In the genomic region with DNA sequence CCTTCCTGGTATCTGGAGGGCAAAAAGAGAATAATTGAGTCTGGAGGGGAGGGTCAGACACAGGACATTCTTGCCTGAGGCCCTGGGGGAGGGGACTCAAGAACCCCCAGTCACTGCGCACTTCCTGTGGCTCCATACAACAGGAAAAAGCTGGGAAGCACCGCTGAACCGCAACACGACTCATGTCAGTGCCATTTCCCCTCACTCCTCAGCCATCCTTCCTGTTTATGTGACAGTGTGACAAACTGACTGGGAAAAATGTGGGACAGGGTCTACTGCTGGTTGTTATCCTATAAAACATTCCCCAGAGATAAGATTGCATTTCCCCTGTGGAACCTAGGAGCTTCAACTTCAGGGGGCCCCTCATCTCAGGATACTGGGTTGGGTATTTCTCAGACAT, we compare ENCODE assay signal across 9 mouse cellular contexts. TPM values are rescaled to one million over a fixed set of nuclear protein-coding genes. Genes with fewer than 3 reads are reported as not detected.
A peak's percentile ranks its signal among the peaks of the same experiment; 100 is the strongest.
DNase-seq lines count a peak whose midpoint lies in the region; ATAC-seq lines count a peak whose summit lies in the region.
"Had no signal": no experiment of that assay in that cellular context is flagged by ENCODE, and none has a peak within 500 bp of the region (broad histone marks: within the 10 kb centered on the region; RNA-seq: fewer than 3 reads in every experiment).

No protein-coding gene starts in this region.

- H3K27me3 ChIP-seq in kidney, embryonic 14.5 days (ENCODE audit: control insufficient read depth, insufficient read depth, low read length) = no peaks in the 10 kb centered on the region
- H3K27me3 ChIP-seq in liver, embryonic 13.5 days = no peaks in the 10 kb centered on the region
- H3K27me3 ChIP-seq in midbrain, embryonic 13.5 days = no peaks in the 10 kb centered on the region
- H3K27me3 ChIP-seq: forebrain, embryonic 13.5 days had no signal

- 72% methylated on average over 4 of the region's 4 CpGs for WGBS in kidney, embryonic 14.5 days
- 34% methylated on average over 4 of the region's 4 CpGs for WGBS in liver, embryonic 13.5 days (ENCODE audit: insufficient replicate concordance)
- WGBS in midbrain, embryonic 13.5 days = 92% methylated on average over 4 of the region's 4 CpGs

- H3K4me1 ChIP-seq in kidney, embryonic 14.5 days (ENCODE audit: control insufficient read depth, insufficient read depth, low read length) = no peaks in the 10 kb centered on the region
- H3K4me1 ChIP-seq in liver, embryonic 13.5 days (replicated peaks) = peaks cover 44% of the 10 kb centered on the region
- no peaks in the 10 kb centered on the region for H3K4me1 ChIP-seq in midbrain, embryonic 13.5 days (replicated peaks)
- H3K4me1 ChIP-seq: forebrain, embryonic 13.5 days had no signal

- peak; percentile 22 to 31 for DNase-seq in heart, adult 9 months (ENCODE audit: low spot score in 2 of 2)
- DNase-seq in heart, postnatal 36 days = no peak
- no peak for DNase-seq in liver, embryonic 13.5 days
- DNase-seq in layer of hippocampus, postnatal 36 days = no peak
- DNase-seq: gastrocnemius, postnatal 36 days had no signal

- ATAC-seq in kidney, embryonic 14.5 days (ENCODE audit: low FRiP score, low TSS enrichment) = no peak
- ATAC-seq in liver, embryonic 13.5 days (ENCODE audit: low read depth) = peak; percentile 24
- 0 out of 2 replicates have a peak, but pooled peaks have one; percentile 9 for ATAC-seq in megakaryocyte, adult 5-6 weeks (ENCODE audit: poor library complexity, severe bottlenecking)
- no peak for ATAC-seq in midbrain, embryonic 13.5 days
- ATAC-seq: forebrain, embryonic 13.5 days had no signal

- peak overlapping the region; percentile 62; the same call in 1 of the 2 replicates for H3K27ac ChIP-seq in kidney, embryonic 14.5 days (ENCODE audit: low read depth, low read length)
- peak overlapping the region; percentile 9; the same call in 1 of the 2 replicates for H3K27ac ChIP-seq in liver, embryonic 13.5 days
- no peak overlapping the region for H3K27ac ChIP-seq in midbrain, embryonic 13.5 days
- H3K27ac ChIP-seq: forebrain, embryonic 13.5 days had no signal

- no peak overlapping the region for H3K9ac ChIP-seq in kidney, embryonic 14.5 days (ENCODE audit: low read depth, low read length)
- H3K9ac ChIP-seq in liver, embryonic 13.5 days = no peak overlapping the region
- no peak overlapping the region for H3K9ac ChIP-seq in midbrain, embryonic 13.5 days (replicated peaks)
- H3K9ac ChIP-seq: forebrain, embryonic 13.5 days had no signal

- H3K9me3 ChIP-seq in kidney, embryonic 14.5 days (ENCODE audit: control insufficient read depth, low read length) = no peaks in the 10 kb centered on the region
- H3K9me3 ChIP-seq in liver, embryonic 13.5 days (replicated peaks) = no peaks in the 10 kb centered on the region
- H3K9me3 ChIP-seq in midbrain, embryonic 13.5 days = no peaks in the 10 kb centered on the region
- H3K9me3 ChIP-seq: forebrain, embryonic 13.5 days had no signal

- no peak overlapping the region for H3K4me3 ChIP-seq in kidney, embryonic 14.5 days (ENCODE audit: low read length)
- no peak overlapping the region for H3K4me3 ChIP-seq in liver, embryonic 13.5 days (replicated peaks)
- H3K4me3 ChIP-seq in midbrain, embryonic 13.5 days (replicated peaks) = no peak overlapping the region
- H3K4me3 ChIP-seq: forebrain, embryonic 13.5 days had no signal

- H3K36me3 ChIP-seq in kidney, embryonic 14.5 days (ENCODE audit: control insufficient read depth, insufficient read depth, low read length) = peaks cover 10% of the 10 kb centered on the region
- no peaks in the 10 kb centered on the region; the same call in 1 of the 2 replicates for H3K36me3 ChIP-seq in liver, embryonic 13.5 days
- H3K36me3 ChIP-seq in midbrain, embryonic 13.5 days = no peaks in the 10 kb centered on the region

- no peak overlapping the region for H3K4me2 ChIP-seq in kidney, embryonic 14.5 days (replicated peaks; ENCODE audit: low read depth, low read length)
- no peak overlapping the region for H3K4me2 ChIP-seq in liver, embryonic 13.5 days
- H3K4me2 ChIP-seq in midbrain, embryonic 13.5 days (replicated peaks) = no peak overlapping the region
- H3K4me2 ChIP-seq: forebrain, embryonic 13.5 days had no signal

- intact Hi-C loops in heart, postnatal 36 days (cut with DNase I) = no loop called here

RNA-seq across cellular contexts. Expression of gene Lyve1, which starts 13.9 kb away (rescaled TPM):
- total RNA-seq in heart, postnatal 36 days (2021) = 10 to 100 TPM; 14.1 to 28.1 TPM
- 3.0 and 3.5 TPM in 2 replicates for polyA plus RNA-seq in kidney, embryonic 14.5 days (2014; fragmentation: Nextera tagmentation; extraction: Ambion mirVana)
- polyA plus RNA-seq in liver, embryonic 13.5 days (2015; fragmentation: Nextera tagmentation; extraction: Ambion mirVana) = 25.4 and 33.7 TPM in 2 replicates
- total RNA-seq in megakaryocyte, adult 5-6 weeks (2015) = 1.1 and 1.2 TPM in 2 replicates
- 0.92 and 0.98 TPM in 2 replicates for total RNA-seq in megakaryocyte, adult 5-6 weeks (2017)
- polyA plus RNA-seq in midbrain, embryonic 13.5 days (2015; fragmentation: Nextera tagmentation; extraction: Ambion mirVana) = 4.2 and 5.3 TPM in 2 replicates
- 1 to 10 TPM; 1.3 to 2.5 TPM for total RNA-seq in layer of hippocampus, postnatal 36 days (2021)

RNA-seq across cellular contexts. Expression of gene Rnf141, which starts 32.7 kb away (rescaled TPM):
- 10 to 100 TPM; 36.5 to 38.1 TPM for total RNA-seq in heart, postnatal 36 days (2021)
- polyA plus RNA-seq in kidney, embryonic 14.5 days (2014; fragmentation: Nextera tagmentation; extraction: Ambion mirVana) = 21.3 and 27.1 TPM in 2 replicates
- polyA plus RNA-seq in liver, embryonic 13.5 days (2015; fragmentation: Nextera tagmentation; extraction: Ambion mirVana) = 24.0 and 30.3 TPM in 2 replicates
- 31.6 and 36.3 TPM in 2 replicates for total RNA-seq in megakaryocyte, adult 5-6 weeks (2015)
- total RNA-seq in megakaryocyte, adult 5-6 weeks (2017) = 28.7 and 39.0 TPM in 2 replicates
- polyA plus RNA-seq in midbrain, embryonic 13.5 days (2015; fragmentation: Nextera tagmentation; extraction: Ambion mirVana) = 24.8 and 25.7 TPM in 2 replicates
- 10 to 100 TPM; 75.3 to 87.6 TPM for total RNA-seq in layer of hippocampus, postnatal 36 days (2021)

Comparison
In these comparisons a context has a peak if more than half of its experiments do, and no peak if none do; other contexts are left out.
1. DNase-seq: peak in heart, adult 9 months (2 of 2); none in heart, postnatal 36 days (0 of 2), liver, embryonic 13.5 days (single experiment) and layer of hippocampus, postnatal 36 days (0 of 2).
2. ATAC-seq: peak in liver, embryonic 13.5 days (single experiment) and megakaryocyte, adult 5-6 weeks (single experiment); none in kidney, embryonic 14.5 days (single experiment) and midbrain, embryonic 13.5 days (single experiment).
3. RNA of gene Lyve1, which starts 13.9 kb away (total RNA-seq): 14.1 to 28.1 TPM in heart, postnatal 36 days; 1.3 to 2.5 TPM in layer of hippocampus, postnatal 36 days and 0.92 to 1.2 TPM in megakaryocyte, adult 5-6 weeks; every median in the first group is over 4 times any median in the second.